Mouse (Mus musculus): Measurements from ENCODE around the gene Rap1gap. TPM values are rescaled to one million over a fixed set of nuclear protein-coding genes. Genes with fewer than 3 reads are reported as not detected.

The Rap1gap gene
- polyA plus RNA-seq, 1 experiment: 1.3 TPM

DNA sequence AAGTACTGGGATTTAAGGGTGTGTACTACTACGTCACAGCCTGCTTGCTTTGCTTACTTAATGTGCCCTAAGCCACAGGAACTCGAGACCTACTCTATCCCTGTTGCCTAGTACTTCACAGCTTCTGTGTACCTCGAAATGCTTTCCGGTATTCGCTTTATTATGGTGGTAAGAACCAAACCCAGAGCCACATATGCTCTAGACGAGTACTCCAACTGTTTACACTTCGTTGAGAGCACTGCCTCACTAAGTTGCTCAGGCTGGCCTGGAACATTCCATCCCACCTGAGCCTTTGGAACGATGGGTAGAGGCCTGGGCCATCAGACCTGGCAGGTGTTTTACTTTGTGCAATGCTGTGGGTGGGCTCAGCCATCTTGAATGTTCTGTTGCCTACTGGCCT, 30.8 kb downstream of the Rap1gap start:
- H3K4me3 ChIP-seq: no peak overlapping the region
- TF ChIP-seq REST (IDR thresholded peaks at IDR 0.05; ENCODE audit: insufficient read depth, insufficient read length) (no peak), POLR2AphosphoS2 (IDR thresholded peaks at IDR 0.05; ENCODE audit: insufficient read length, low read depth) (no peak), TCF12 (IDR thresholded peaks at IDR 0.05; ENCODE audit: insufficient read depth, poor library complexity, severe bottlenecking) (no peak), CEBPB (IDR thresholded peaks at IDR 0.05; ENCODE audit: insufficient read depth, poor library complexity, severe bottlenecking) (no peak), MYOG (IDR thresholded peaks at IDR 0.05; ENCODE audit: control insufficient read depth in 1 of 3, insufficient read depth in 1 of 3, insufficient read length in 2 of 3, low read depth in 2 of 3) (no peak), MAX (IDR thresholded peaks at IDR 0.05; ENCODE audit: low read depth) (no peak)
- no peaks in the 10 kb centered on the region for H3K79me2 ChIP-seq (ENCODE audit: control insufficient read depth, insufficient read depth)
- H3K36me3 ChIP-seq (ENCODE audit: control insufficient read depth, insufficient read depth): no peaks in the 10 kb centered on the region
- H3K4me2 ChIP-seq (ENCODE audit: low read depth): no peak overlapping the region
- no peak overlapping the region for H3ac ChIP-seq (ENCODE audit: control insufficient read depth, insufficient read length)
- peaks cover 43% of the 10 kb centered on the region for H3K27me3 ChIP-seq (ENCODE audit: control insufficient read depth, insufficient read depth, insufficient read length)

DNA sequence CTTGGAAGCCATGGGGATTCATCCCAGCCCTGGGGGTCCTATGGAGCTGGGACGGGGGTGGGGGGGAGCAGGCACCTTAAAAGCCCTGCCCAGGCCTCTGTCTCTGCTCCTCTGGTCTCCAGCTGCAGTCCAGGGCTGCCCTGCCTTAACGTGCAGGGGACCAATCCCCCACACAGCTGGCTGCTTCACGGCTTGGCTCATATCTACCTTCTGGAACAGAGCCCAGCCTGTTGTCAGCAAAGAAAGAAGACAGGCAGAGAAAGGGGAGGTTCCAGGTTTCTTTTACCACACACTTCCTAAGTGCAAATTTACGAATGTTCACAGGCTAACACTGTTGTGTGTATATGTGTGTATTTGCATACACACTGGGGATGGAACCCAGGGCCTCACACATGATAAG, 31.4 kb downstream of the Rap1gap start:
- Histone ChIP-seq H3ac (ENCODE audit: control insufficient read depth, insufficient read length) (no peak overlapping the region), H3K79me2 (ENCODE audit: control insufficient read depth, insufficient read depth) (no peaks in the 10 kb centered on the region), H3K27me3 (ENCODE audit: control insufficient read depth, insufficient read depth, insufficient read length) (peaks cover 44% of the 10 kb centered on the region), H3K4me2 (ENCODE audit: low read depth) (no peak overlapping the region), H3K36me3 (ENCODE audit: control insufficient read depth, insufficient read depth) (no peaks in the 10 kb centered on the region), H3K4me3 (no peak overlapping the region)
- TF ChIP-seq TCF3 (IDR thresholded peaks at IDR 0.05; ENCODE audit: insufficient read length, low read depth): no peak

DNA sequence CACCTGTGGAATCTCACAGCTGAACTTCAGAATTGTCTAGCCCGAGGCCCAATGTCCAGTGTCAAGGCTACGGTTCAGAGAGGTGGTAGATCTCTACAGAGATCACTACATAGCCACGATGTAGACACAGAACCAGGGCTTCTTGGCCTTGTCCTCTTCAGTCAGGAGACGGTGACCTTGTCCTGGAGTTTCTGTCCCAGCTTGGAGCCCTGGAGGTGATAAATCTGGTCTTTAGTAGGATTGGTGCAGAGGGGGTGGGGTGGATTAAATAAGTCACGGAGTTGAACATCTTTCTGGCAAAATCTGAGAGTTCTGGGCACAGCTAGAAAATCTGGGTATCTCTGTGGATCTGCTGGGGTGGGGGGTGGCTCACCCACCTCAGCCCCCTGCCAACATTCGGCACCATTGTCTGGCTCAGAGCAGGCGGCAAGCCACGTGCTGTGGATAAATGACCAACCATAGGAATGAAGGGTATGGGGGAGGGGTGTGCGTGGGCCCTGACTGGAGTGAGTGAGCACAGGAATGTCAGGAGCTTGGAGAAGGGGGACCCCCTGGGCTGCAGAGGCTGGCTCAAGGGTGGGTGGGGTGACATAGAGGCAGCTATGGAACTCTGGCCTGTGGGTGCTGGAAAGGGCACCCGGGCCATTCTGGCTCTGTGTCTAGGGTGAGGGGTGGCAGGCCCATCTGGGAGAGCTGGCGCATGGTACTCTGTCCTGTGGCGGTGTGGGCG, 32.8 kb downstream of the Rap1gap start:
- Histone ChIP-seq H3K36me3 (ENCODE audit: control insufficient read depth, insufficient read depth) (no peaks in the 10 kb centered on the region), H3K4me3 (no peak overlapping the region), H3K79me2 (ENCODE audit: control insufficient read depth, insufficient read depth) (no peaks in the 10 kb centered on the region), H3ac (ENCODE audit: control insufficient read depth, insufficient read length) (no peak overlapping the region), H3K4me2 (ENCODE audit: low read depth) (no peak overlapping the region), H3K27me3 (ENCODE audit: control insufficient read depth, insufficient read depth, insufficient read length) (peaks cover 40% of the 10 kb centered on the region)
- TF ChIP-seq CEBPB (IDR thresholded peaks at IDR 0.05; ENCODE audit: insufficient read depth, poor library complexity, severe bottlenecking) (no peak), USF1 (IDR thresholded peaks at IDR 0.05; ENCODE audit: low read depth) (no peak), TCF3 (IDR thresholded peaks at IDR 0.05; ENCODE audit: insufficient read length, low read depth) (no peak), MYOG (IDR thresholded peaks at IDR 0.05; ENCODE audit: control insufficient read depth in 1 of 3, insufficient read depth in 1 of 3, insufficient read length in 2 of 3, low read depth in 2 of 3) (no peak), TCF12 (IDR thresholded peaks at IDR 0.05; ENCODE audit: insufficient read depth, poor library complexity, severe bottlenecking) (no peak), POLR2AphosphoS2 (IDR thresholded peaks at IDR 0.05; ENCODE audit: insufficient read length, low read depth) (no peak), REST (IDR thresholded peaks at IDR 0.05; ENCODE audit: insufficient read depth, insufficient read length) (no peak), POLR2A (IDR thresholded peaks at IDR 0.05; ENCODE audit: insufficient read length, low read depth) (no peak), E2F4 (IDR thresholded peaks at IDR 0.05; ENCODE audit: insufficient read depth) (no peak)

DNA sequence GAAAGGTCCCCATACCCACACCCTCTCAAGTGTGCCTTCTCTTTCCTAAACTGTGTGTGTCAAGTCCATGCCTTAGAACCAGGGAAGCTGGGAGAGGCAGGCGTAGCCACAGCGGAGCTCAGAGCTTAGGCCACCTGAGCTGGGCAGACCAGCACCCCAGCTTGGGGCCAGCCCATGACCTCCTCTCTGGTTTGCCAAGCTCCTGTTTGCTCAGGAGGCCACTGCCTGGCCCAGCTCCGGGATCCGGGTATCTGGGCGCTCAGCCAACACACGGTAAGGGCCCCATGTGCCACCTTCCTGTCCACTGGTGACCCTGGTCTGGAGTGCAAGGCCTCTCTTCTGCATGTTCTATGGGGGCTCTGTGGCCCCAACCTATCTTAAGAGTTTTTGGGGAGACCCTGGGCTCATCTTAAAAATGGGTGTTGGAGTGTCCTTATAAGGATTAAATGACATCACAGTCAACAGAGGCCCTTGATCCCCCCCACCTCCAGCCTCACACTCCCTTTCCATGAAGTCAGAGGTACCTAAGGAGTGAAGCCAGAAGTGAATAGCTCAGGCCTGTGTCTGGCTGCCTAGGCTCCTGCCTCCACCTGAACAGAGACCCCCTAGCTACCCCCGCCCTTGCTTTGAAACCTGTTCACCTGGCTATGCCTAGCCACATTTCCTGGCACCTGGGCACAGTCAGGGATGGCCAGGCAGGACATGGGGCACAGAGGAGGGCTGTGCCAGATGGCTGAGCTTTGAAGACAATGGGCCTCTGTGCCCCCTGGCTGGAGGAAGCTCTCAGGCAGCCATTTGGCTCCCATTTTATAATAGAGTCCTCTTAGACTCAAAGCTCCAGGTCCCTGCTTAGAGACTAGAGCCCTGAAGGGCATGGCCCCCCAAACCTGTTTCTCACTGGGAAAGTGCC, 33.8 kb downstream of the Rap1gap start:
- H3K4me3 ChIP-seq: no peak overlapping the region
- peaks cover 40% of the 10 kb centered on the region for H3K27me3 ChIP-seq (ENCODE audit: control insufficient read depth, insufficient read depth, insufficient read length)
- TF ChIP-seq TCF12 (IDR thresholded peaks at IDR 0.05; ENCODE audit: insufficient read depth, poor library complexity, severe bottlenecking) (no peak), MYOD1 (IDR thresholded peaks at IDR 0.05; ENCODE audit: control insufficient read depth in 1 of 3, insufficient read length in 2 of 3, low read depth in 2 of 3) (no peak), USF1 (IDR thresholded peaks at IDR 0.05; ENCODE audit: low read depth) (no peak)
- H3K4me2 ChIP-seq (ENCODE audit: low read depth): no peak overlapping the region
- no peaks in the 10 kb centered on the region for H3K79me2 ChIP-seq (ENCODE audit: control insufficient read depth, insufficient read depth)
- no peak overlapping the region for H3ac ChIP-seq (ENCODE audit: control insufficient read depth, insufficient read length)
- no peaks in the 10 kb centered on the region for H3K36me3 ChIP-seq (ENCODE audit: control insufficient read depth, insufficient read depth)

DNA sequence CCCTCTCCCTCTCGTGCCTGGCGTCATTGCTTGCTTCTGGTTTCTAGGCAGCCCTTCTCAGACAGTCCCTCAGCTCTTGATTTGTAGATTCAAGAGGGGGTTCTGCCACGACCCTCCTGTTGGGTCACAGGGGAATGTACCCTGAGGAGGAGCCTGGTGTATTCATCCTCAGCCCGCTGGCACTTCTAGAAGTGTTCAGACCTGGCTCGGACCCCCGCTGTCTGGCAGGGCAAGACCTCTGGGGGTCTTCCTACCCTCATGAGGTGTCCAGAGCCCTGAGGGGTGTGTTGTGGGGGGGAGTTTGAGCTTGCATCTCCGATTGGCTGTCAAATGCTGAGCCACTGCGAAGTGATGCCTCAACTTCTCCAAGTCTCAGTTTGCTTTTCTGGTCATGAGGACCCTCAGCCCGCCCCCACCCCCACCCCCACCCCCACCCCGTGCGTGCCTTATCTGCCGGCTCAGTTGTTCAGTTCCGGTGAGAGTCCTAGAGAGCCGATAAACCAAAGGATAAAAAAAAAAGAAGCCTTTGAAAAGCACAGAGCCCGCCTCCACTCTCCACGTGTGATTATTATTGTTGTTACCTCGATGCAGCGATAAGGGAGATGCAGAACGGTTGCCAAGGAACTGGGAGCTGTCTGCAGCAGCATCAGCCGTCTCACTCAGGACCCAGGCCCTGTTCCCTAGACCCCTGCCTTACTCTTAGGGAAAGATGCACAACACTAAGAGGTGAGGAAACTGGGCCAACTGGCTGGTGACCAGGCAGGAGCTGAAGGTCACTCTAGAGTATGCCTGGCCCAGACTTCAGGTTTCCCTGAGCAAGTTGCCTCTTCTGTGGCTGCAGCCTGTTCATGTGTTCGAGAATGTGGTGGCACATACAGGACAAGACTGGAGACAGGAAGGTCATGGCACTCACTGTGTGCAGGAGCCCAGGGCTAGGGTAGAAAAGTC, 35.0 kb downstream of the Rap1gap start:
- no peak for TF ChIP-seq MYOG (IDR thresholded peaks at IDR 0.05; ENCODE audit: control insufficient read depth in 1 of 3, insufficient read depth in 1 of 3, insufficient read length in 2 of 3, low read depth in 2 of 3)
- TF ChIP-seq E2F4 (IDR thresholded peaks at IDR 0.05; ENCODE audit: insufficient read depth): no peak
- TF ChIP-seq MAX (IDR thresholded peaks at IDR 0.05; ENCODE audit: low read depth): no peak
- no peak for TF ChIP-seq USF1 (IDR thresholded peaks at IDR 0.05; ENCODE audit: low read depth)
- no peak for TF ChIP-seq SRF (IDR thresholded peaks at IDR 0.05; ENCODE audit: control insufficient read depth, insufficient read length, low read depth)
- TF ChIP-seq MYOD1 (IDR thresholded peaks at IDR 0.05; ENCODE audit: control insufficient read depth in 1 of 3, insufficient read length in 2 of 3, low read depth in 2 of 3): no peak
- no peak for TF ChIP-seq CEBPB (IDR thresholded peaks at IDR 0.05; ENCODE audit: insufficient read depth, poor library complexity, severe bottlenecking)
- no peak for TF ChIP-seq POLR2A (IDR thresholded peaks at IDR 0.05; ENCODE audit: insufficient read length, low read depth)
- no peak for TF ChIP-seq TCF3 (IDR thresholded peaks at IDR 0.05; ENCODE audit: insufficient read length, low read depth)
- TF ChIP-seq TCF12 (IDR thresholded peaks at IDR 0.05; ENCODE audit: insufficient read depth, poor library complexity, severe bottlenecking): no peak
- no peak for TF ChIP-seq POLR2AphosphoS2 (IDR thresholded peaks at IDR 0.05; ENCODE audit: insufficient read length, low read depth)
- TF ChIP-seq REST (IDR thresholded peaks at IDR 0.05; ENCODE audit: insufficient read depth, insufficient read length): no peak
- H3K4me2 ChIP-seq (ENCODE audit: low read depth): no peak overlapping the region
- H3K27me3 ChIP-seq (ENCODE audit: control insufficient read depth, insufficient read depth, insufficient read length): peaks cover 34% of the 10 kb centered on the region
- no peak overlapping the region for H3K4me3 ChIP-seq
- H3K36me3 ChIP-seq (ENCODE audit: control insufficient read depth, insufficient read depth): no peaks in the 10 kb centered on the region
- no peak overlapping the region for H3ac ChIP-seq (ENCODE audit: control insufficient read depth, insufficient read length)
- no peaks in the 10 kb centered on the region for H3K79me2 ChIP-seq (ENCODE audit: control insufficient read depth, insufficient read depth)
